ENCODE assay signal across 7 mouse cellular contexts in the genomic region with DNA sequence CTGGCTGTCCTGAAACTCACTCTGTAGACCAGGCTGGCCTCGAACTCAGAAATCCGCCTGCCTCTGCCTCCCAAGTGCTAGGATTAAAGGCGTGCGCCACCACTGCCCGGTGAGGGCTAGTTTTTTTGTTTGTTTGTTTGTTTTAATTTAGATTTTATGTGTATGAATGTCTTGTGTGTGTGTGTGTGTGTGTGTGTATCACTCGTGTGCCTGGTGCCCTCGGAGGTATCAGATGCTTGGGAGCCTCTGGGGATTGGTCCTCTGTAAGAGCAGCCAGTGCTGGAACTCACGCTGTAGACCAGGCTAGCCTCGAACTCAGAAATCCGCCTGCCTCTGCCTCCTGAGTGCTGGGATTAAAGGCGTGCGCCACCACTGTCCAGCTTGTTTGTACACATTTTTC. TPM values are rescaled to one million over a fixed set of nuclear protein-coding genes. Genes with fewer than 3 reads are reported as not detected.
DNase-seq lines count a peak whose midpoint lies in the region; ATAC-seq and TF ChIP-seq lines count a peak whose summit lies in the region.
"Not testable (repeated sequence)": the region's sequence is repeated elsewhere in the genome, so short reads cannot be mapped to it uniquely, and the experiment has no call there.

No protein-coding gene starts in this region.

- not testable (repeated sequence) for TF ChIP-seq EP300 in lung, postnatal 0 days (IDR thresholded peaks at IDR 0.05)

- not testable (repeated sequence) for H3K9me3 ChIP-seq in heart, embryonic 12.5 days (replicated peaks); intestine, embryonic 14.5 days (ENCODE audit: control insufficient read depth, low read length); limb, embryonic 13.5 days; lung, postnatal 0 days (ENCODE audit: low read length); neural tube, embryonic 12.5 days

- H3K27me3 ChIP-seq in heart, embryonic 12.5 days (replicated peaks); intestine, embryonic 14.5 days (replicated peaks; ENCODE audit: control insufficient read depth, insufficient read depth, low read length); limb, embryonic 13.5 days; lung, postnatal 0 days (replicated peaks; ENCODE audit: insufficient read depth, low read length); neural tube, embryonic 12.5 days (replicated peaks): not testable (repeated sequence)

- peaks cover 14% of the 10 kb centered on the region for H3K36me3 ChIP-seq in heart, embryonic 12.5 days
- H3K36me3 ChIP-seq in intestine, embryonic 14.5 days (ENCODE audit: control insufficient read depth, insufficient read depth, low read length), result peaks cover 15% of the 10 kb centered on the region
- peaks cover 13% of the 10 kb centered on the region for H3K36me3 ChIP-seq in limb, embryonic 13.5 days
- H3K36me3 ChIP-seq in lung, postnatal 0 days (ENCODE audit: insufficient read depth, low read length); neural tube, embryonic 12.5 days: not testable (repeated sequence)

- not testable (repeated sequence) for TF ChIP-seq POLR2A in bone marrow, adult 2 months (IDR thresholded peaks at IDR 0.05; ENCODE audit: borderline replicate concordance, control insufficient read depth, low read depth, low read length); embryonic fibroblast, embryonic 13.5 days (IDR thresholded peaks at IDR 0.05; ENCODE audit: low read depth, low read length)

- not testable (repeated sequence) for TF ChIP-seq CTCF in bone marrow, adult 2 months (IDR thresholded peaks at IDR 0.05; ENCODE audit: control insufficient read depth, insufficient read depth, low read length); embryonic fibroblast, embryonic 13.5 days (IDR thresholded peaks at IDR 0.05; ENCODE audit: borderline replicate concordance, insufficient read depth, low read length); lung, postnatal 0 days (IDR thresholded peaks at IDR 0.05)

- ATAC-seq in heart, embryonic 12.5 days (ENCODE audit: insufficient number of reproducible peaks, low FRiP score); intestine, embryonic 14.5 days (replicated peaks; ENCODE audit: low FRiP score, low TSS enrichment, low read depth); limb, embryonic 13.5 days (ENCODE audit: low FRiP score, low read depth); lung, postnatal 0 days: not testable (repeated sequence)
- peak; percentile 18; the same call in 1 of the 2 replicates for ATAC-seq in neural tube, embryonic 12.5 days (ENCODE audit: low FRiP score, low read depth)

- H3K4me1 ChIP-seq in bone marrow, adult 2 months (ENCODE audit: control insufficient read depth, insufficient read depth, low read length); embryonic fibroblast, embryonic 13.5 days (ENCODE audit: control insufficient read depth, insufficient read depth, low read length); heart, embryonic 12.5 days (replicated peaks); intestine, embryonic 14.5 days (replicated peaks; ENCODE audit: control insufficient read depth, insufficient read depth, low read length); limb, embryonic 13.5 days; lung, postnatal 0 days (ENCODE audit: insufficient read depth, low read depth, low read length); neural tube, embryonic 12.5 days: not testable (repeated sequence)

- H3K4me2 ChIP-seq in heart, embryonic 12.5 days, result peak overlapping the region; percentile 79
- H3K4me2 ChIP-seq in intestine, embryonic 14.5 days (ENCODE audit: low read length), result peak overlapping the region; percentile 65
- peak overlapping the region; percentile 72 for H3K4me2 ChIP-seq in limb, embryonic 13.5 days (replicated peaks)
- peak overlapping the region; percentile 72 for H3K4me2 ChIP-seq in lung, postnatal 0 days (replicated peaks; ENCODE audit: low read depth, low read length)
- peak overlapping the region; percentile 69 for H3K4me2 ChIP-seq in neural tube, embryonic 12.5 days (replicated peaks)

- peak overlapping the region; percentile 97 for H3K27ac ChIP-seq in bone marrow, adult 2 months (ENCODE audit: control insufficient read depth, insufficient read depth, low read depth, low read length, poor library complexity)
- H3K27ac ChIP-seq in embryonic fibroblast, embryonic 13.5 days (ENCODE audit: insufficient read depth, low read length), result peak overlapping the region; percentile 77; the same call in 1 of the 2 replicates
- H3K27ac ChIP-seq in heart, embryonic 12.5 days (ENCODE audit: poor library complexity, severe bottlenecking), result peak overlapping the region; percentile 97
- peak overlapping the region; percentile 96 for H3K27ac ChIP-seq in intestine, embryonic 14.5 days (ENCODE audit: low read depth)
- peak overlapping the region; percentile 89 for H3K27ac ChIP-seq in limb, embryonic 13.5 days
- peak overlapping the region; percentile 94 for H3K27ac ChIP-seq in lung, postnatal 0 days (ENCODE audit: low read length)
- H3K27ac ChIP-seq in neural tube, embryonic 12.5 days, result peak overlapping the region; percentile 96

- H3K9ac ChIP-seq in heart, embryonic 12.5 days, result peak overlapping the region; percentile 75; the same call in 1 of the 2 replicates
- H3K9ac ChIP-seq in intestine, embryonic 14.5 days (ENCODE audit: low read length), result peak overlapping the region; percentile 65
- H3K9ac ChIP-seq in limb, embryonic 13.5 days, result peak overlapping the region; percentile 61
- H3K9ac ChIP-seq in lung, postnatal 0 days (replicated peaks; ENCODE audit: low read depth), result peak overlapping the region; percentile 63
- H3K9ac ChIP-seq in neural tube, embryonic 12.5 days, result peak overlapping the region; percentile 65

- WGBS in bone marrow, adult 2 months, result 54% methylated on average over 12 of the region's 12 CpGs
- WGBS in heart, embryonic 12.5 days, result 69% methylated on average over 12 of the region's 12 CpGs
- WGBS in intestine, embryonic 14.5 days, result 68% methylated on average over 12 of the region's 12 CpGs
- 73% methylated on average over 12 of the region's 12 CpGs for WGBS in limb, embryonic 13.5 days
- WGBS in lung, postnatal 0 days, result 66% methylated on average over 12 of the region's 12 CpGs
- 76% methylated on average over 12 of the region's 12 CpGs for WGBS in neural tube, embryonic 12.5 days

- not testable (repeated sequence) for DNase-seq in intestine, embryonic 14.5 days (ENCODE audit: low spot score); lung, postnatal 0 days (ENCODE audit: low spot score)

- H3K4me3 ChIP-seq in bone marrow, adult 2 months (replicated peaks; ENCODE audit: control insufficient read depth, low read depth, low read length), result peak overlapping the region; percentile 93
- H3K4me3 ChIP-seq in embryonic fibroblast, embryonic 13.5 days (ENCODE audit: insufficient read depth, low read length), result peak overlapping the region; percentile 28
- peak overlapping the region; percentile 61 for H3K4me3 ChIP-seq in heart, embryonic 12.5 days
- H3K4me3 ChIP-seq in intestine, embryonic 14.5 days (ENCODE audit: low read depth, low read length), result peak overlapping the region; percentile 59
- H3K4me3 ChIP-seq in limb, embryonic 13.5 days, result peak overlapping the region; percentile 53
- H3K4me3 ChIP-seq in lung, postnatal 0 days (ENCODE audit: low read depth, low read length), result peak overlapping the region; percentile 51
- peak overlapping the region; percentile 48 for H3K4me3 ChIP-seq in neural tube, embryonic 12.5 days

RNA-seq across cellular contexts. Expression of a gene that starts 22.5 kb away (rescaled TPM):
- 275 and 382 TPM in 2 replicates for polyA plus RNA-seq in bone marrow, adult 2 months (2011; ENCODE audit: insufficient read depth, insufficient read length, low replicate concordance, missing spikeins)
- 161 and 235 TPM in 2 replicates for polyA plus RNA-seq in embryonic fibroblast, embryonic 13.5 days (2011; ENCODE audit: insufficient read length, low read depth, missing spikeins)
- polyA plus RNA-seq in heart, embryonic 12.5 days (2016; fragmentation: Nextera tagmentation; extraction: Ambion mirVana), result 222 and 229 TPM in 2 replicates
- polyA plus RNA-seq in intestine, embryonic 14.5 days (2014; fragmentation: Nextera tagmentation; extraction: Ambion mirVana), result 54.3 and 61.2 TPM in 2 replicates
- 231 and 249 TPM in 2 replicates for polyA plus RNA-seq in limb, embryonic 13.5 days (2015; fragmentation: Nextera tagmentation; extraction: Ambion mirVana)
- polyA plus RNA-seq in lung, postnatal 0 days (2015; fragmentation: Nextera tagmentation; extraction: Ambion mirVana), result 72.5 and 79.6 TPM in 2 replicates
- 277 and 278 TPM in 2 replicates for polyA plus RNA-seq in neural tube, embryonic 12.5 days (2016; fragmentation: Nextera tagmentation; extraction: Ambion mirVana)

RNA-seq across cellular contexts. Expression of a gene that starts 44.2 kb away (rescaled TPM):
- 36.1 and 59.2 TPM in 2 replicates for polyA plus RNA-seq in bone marrow, adult 2 months (2011; ENCODE audit: insufficient read depth, insufficient read length, low replicate concordance, missing spikeins)
- 53.5 and 57.7 TPM in 2 replicates for polyA plus RNA-seq in embryonic fibroblast, embryonic 13.5 days (2011; ENCODE audit: insufficient read length, low read depth, missing spikeins)
- 76.1 and 80.8 TPM in 2 replicates for polyA plus RNA-seq in heart, embryonic 12.5 days (2016; fragmentation: Nextera tagmentation; extraction: Ambion mirVana)
- polyA plus RNA-seq in intestine, embryonic 14.5 days (2014; fragmentation: Nextera tagmentation; extraction: Ambion mirVana), result 33.3 and 35.0 TPM in 2 replicates
- polyA plus RNA-seq in limb, embryonic 13.5 days (2015; fragmentation: Nextera tagmentation; extraction: Ambion mirVana), result 58.3 and 60.0 TPM in 2 replicates
- polyA plus RNA-seq in lung, postnatal 0 days (2015; fragmentation: Nextera tagmentation; extraction: Ambion mirVana), result 53.5 and 55.4 TPM in 2 replicates
- polyA plus RNA-seq in neural tube, embryonic 12.5 days (2016; fragmentation: Nextera tagmentation; extraction: Ambion mirVana), result 90.0 and 91.9 TPM in 2 replicates

RNA-seq across cellular contexts. Expression of a gene that starts 47.1 kb away (rescaled TPM):
- not detected in 2 replicates for polyA plus RNA-seq in bone marrow, adult 2 months (2011; ENCODE audit: insufficient read depth, insufficient read length, low replicate concordance, missing spikeins)
- polyA plus RNA-seq in embryonic fibroblast, embryonic 13.5 days (2011; ENCODE audit: insufficient read length, low read depth, missing spikeins), result not detected in 2 replicates
- 24.7 and 26.3 TPM in 2 replicates for polyA plus RNA-seq in heart, embryonic 12.5 days (2016; fragmentation: Nextera tagmentation; extraction: Ambion mirVana)
- polyA plus RNA-seq in intestine, embryonic 14.5 days (2014; fragmentation: Nextera tagmentation; extraction: Ambion mirVana), result 2.7 and 4.3 TPM in 2 replicates
- polyA plus RNA-seq in limb, embryonic 13.5 days (2015; fragmentation: Nextera tagmentation; extraction: Ambion mirVana), result 36.8 and 37.0 TPM in 2 replicates
- polyA plus RNA-seq in lung, postnatal 0 days (2015; fragmentation: Nextera tagmentation; extraction: Ambion mirVana), result 4.4 and 4.5 TPM in 2 replicates
- polyA plus RNA-seq in neural tube, embryonic 12.5 days (2016; fragmentation: Nextera tagmentation; extraction: Ambion mirVana), result 8.6 and 9.3 TPM in 2 replicates

RNA-seq across cellular contexts. Expression of a gene that starts 57.8 kb away (rescaled TPM):
- 20.4 and 38.4 TPM in 2 replicates for polyA plus RNA-seq in bone marrow, adult 2 months (2011; ENCODE audit: insufficient read depth, insufficient read length, low replicate concordance, missing spikeins)
- 63.3 and 79.1 TPM in 2 replicates for polyA plus RNA-seq in embryonic fibroblast, embryonic 13.5 days (2011; ENCODE audit: insufficient read length, low read depth, missing spikeins)
- 31.8 and 33.8 TPM in 2 replicates for polyA plus RNA-seq in heart, embryonic 12.5 days (2016; fragmentation: Nextera tagmentation; extraction: Ambion mirVana)
- polyA plus RNA-seq in intestine, embryonic 14.5 days (2014; fragmentation: Nextera tagmentation; extraction: Ambion mirVana), result 40.4 and 44.1 TPM in 2 replicates
- 30.2 and 30.9 TPM in 2 replicates for polyA plus RNA-seq in limb, embryonic 13.5 days (2015; fragmentation: Nextera tagmentation; extraction: Ambion mirVana)
- 48.6 and 49.1 TPM in 2 replicates for polyA plus RNA-seq in lung, postnatal 0 days (2015; fragmentation: Nextera tagmentation; extraction: Ambion mirVana)
- 26.9 and 36.5 TPM in 2 replicates for polyA plus RNA-seq in neural tube, embryonic 12.5 days (2016; fragmentation: Nextera tagmentation; extraction: Ambion mirVana)

RNA-seq across cellular contexts. Expression of a gene that starts 59.8 kb away (rescaled TPM):
- polyA plus RNA-seq in bone marrow, adult 2 months (2011; ENCODE audit: insufficient read depth, insufficient read length, low replicate concordance, missing spikeins), result 4.6 and 18.9 TPM in 2 replicates
- 18.7 and 23.6 TPM in 2 replicates for polyA plus RNA-seq in embryonic fibroblast, embryonic 13.5 days (2011; ENCODE audit: insufficient read length, low read depth, missing spikeins)
- polyA plus RNA-seq in heart, embryonic 12.5 days (2016; fragmentation: Nextera tagmentation; extraction: Ambion mirVana), result 26.1 and 26.3 TPM in 2 replicates
- polyA plus RNA-seq in intestine, embryonic 14.5 days (2014; fragmentation: Nextera tagmentation; extraction: Ambion mirVana), result 20.8 and 23.9 TPM in 2 replicates
- polyA plus RNA-seq in limb, embryonic 13.5 days (2015; fragmentation: Nextera tagmentation; extraction: Ambion mirVana), result 14.5 and 16.1 TPM in 2 replicates
- 247 and 252 TPM in 2 replicates for polyA plus RNA-seq in lung, postnatal 0 days (2015; fragmentation: Nextera tagmentation; extraction: Ambion mirVana)
- 13.1 and 13.5 TPM in 2 replicates for polyA plus RNA-seq in neural tube, embryonic 12.5 days (2016; fragmentation: Nextera tagmentation; extraction: Ambion mirVana)

Comparison
In these comparisons a context has a peak if more than half of its experiments do, and no peak if none do; other contexts are left out.
1. H3K4me3 ChIP-seq: peak in every context shown above with its lines; median percentile 93 in bone marrow, adult 2 months; 61 in heart, embryonic 12.5 days; 59 in intestine, embryonic 14.5 days; 53 in limb, embryonic 13.5 days; 51 in lung, postnatal 0 days; 48 in neural tube, embryonic 12.5 days; 28 in embryonic fibroblast, embryonic 13.5 days.